Mouse (Mus musculus) ES-Bruce4 (cell line): Measurements from ENCODE around the gene Kxd1. TPM values are rescaled to one million over a fixed set of nuclear protein-coding genes. Genes with fewer than 3 reads are reported as not detected.

ENCODE experiments used
- H3K27ac ChIP-seq: 2 replicates; pipeline ENCODE4 v1.5.1; 2012; ENCODE audit warnings: low read length, inconsistent platforms; ENCODE audit not compliant: insufficient read depth
- H3K27me3 ChIP-seq: 2 replicates; pipeline ENCODE4 v1.6.1; 2012; ENCODE audit warnings: mild to moderate bottlenecking, low read length, inconsistent platforms; ENCODE audit not compliant: control insufficient read depth, poor library complexity, insufficient read depth, severe bottlenecking
- H3K36me3 ChIP-seq: 2 replicates; pipeline ENCODE4 v1.6.1; 2012; ENCODE audit warnings: inconsistent platforms, mild to moderate bottlenecking, low read length, moderate library complexity; ENCODE audit not compliant: control insufficient read depth, poor library complexity, insufficient read depth, severe bottlenecking
- H3K4me1 ChIP-seq: one replicate; pipeline ENCODE4 v1.8.1; 2011; ENCODE audit warnings: low read length; ENCODE audit not compliant: control insufficient read depth, insufficient read depth
- H3K4me3 ChIP-seq: 2 replicates; pipeline ENCODE4 v1.5.1; 2011; ENCODE audit warnings: low read depth, mild to moderate bottlenecking, low read length
- H3K9ac ChIP-seq: 2 replicates; pipeline ENCODE4 v1.6.1; 2012; ENCODE audit warnings: low read depth, mild to moderate bottlenecking, inconsistent platforms; ENCODE audit not compliant: poor library complexity, severe bottlenecking
- H3K9me3 ChIP-seq: replicated peaks from 2 replicates; pipeline ENCODE4 v1.6.1; 2012; ENCODE audit warnings: mild to moderate bottlenecking, low read length, inconsistent platforms; ENCODE audit not compliant: control insufficient read depth, poor library complexity, insufficient read depth, severe bottlenecking
- CTCF ChIP-seq: IDR thresholded peaks from one replicate; pipeline ENCODE4 v1.8.1; 2011; ENCODE audit warnings: low read depth, low read length
- EP300 ChIP-seq: IDR thresholded peaks from 2 replicates; pipeline ENCODE4 v1.6.1; 2011; ENCODE audit warnings: low read depth, low read length; ENCODE audit not compliant: insufficient read depth
- POLR2A ChIP-seq: IDR thresholded peaks from one replicate; pipeline ENCODE4 v1.8.1; 2011; ENCODE audit warnings: low read length; ENCODE audit not compliant: insufficient read depth
- polyA plus RNA-seq: library from polyadenylated mRNA; stranded (reverse); fragments of >200 nt; gene quantifications from 2 replicates; pipeline ENCODE4 v1.2.4, GENCODE M21; 2011; ENCODE audit warnings: low read depth; ENCODE audit not compliant: missing spikeins, insufficient read depth, insufficient read length

Gene Kxd1
- polyA plus RNA-seq, 1 experiment: 57.4 TPM

DNA sequence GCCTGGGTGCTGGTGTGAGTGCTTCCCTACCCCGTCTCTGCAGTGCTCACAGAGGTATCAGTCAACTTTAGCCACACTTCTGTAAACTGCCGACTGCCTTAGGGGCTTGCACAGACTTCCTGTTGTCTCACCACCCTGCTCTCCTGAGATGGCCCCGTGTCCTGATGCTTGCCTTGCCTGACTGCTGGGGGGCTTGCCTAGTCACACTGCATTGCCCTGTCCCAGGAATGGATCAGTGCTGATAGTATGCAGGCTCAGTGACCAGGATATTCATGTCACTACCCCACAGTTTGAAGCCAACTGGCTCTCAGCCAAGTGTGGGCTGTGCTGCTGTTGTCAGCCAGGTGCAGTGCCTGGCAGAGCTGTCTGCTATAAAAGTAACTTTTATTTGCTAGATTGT lies 37.8 kb upstream of the Kxd1 start:
- Histone ChIP-seq H3K4me1 (no peaks in the 10 kb centered on the region), H3K27me3 (no peaks in the 10 kb centered on the region), H3K27ac (no peak overlapping the region), H3K9me3 (no peaks in the 10 kb centered on the region), H3K36me3 (no peaks in the 10 kb centered on the region), H3K9ac (no peak overlapping the region), H3K4me3 (no peak overlapping the region)
- TF ChIP-seq EP300 (no peak), POLR2A (no peak), CTCF (no peak)

DNA sequence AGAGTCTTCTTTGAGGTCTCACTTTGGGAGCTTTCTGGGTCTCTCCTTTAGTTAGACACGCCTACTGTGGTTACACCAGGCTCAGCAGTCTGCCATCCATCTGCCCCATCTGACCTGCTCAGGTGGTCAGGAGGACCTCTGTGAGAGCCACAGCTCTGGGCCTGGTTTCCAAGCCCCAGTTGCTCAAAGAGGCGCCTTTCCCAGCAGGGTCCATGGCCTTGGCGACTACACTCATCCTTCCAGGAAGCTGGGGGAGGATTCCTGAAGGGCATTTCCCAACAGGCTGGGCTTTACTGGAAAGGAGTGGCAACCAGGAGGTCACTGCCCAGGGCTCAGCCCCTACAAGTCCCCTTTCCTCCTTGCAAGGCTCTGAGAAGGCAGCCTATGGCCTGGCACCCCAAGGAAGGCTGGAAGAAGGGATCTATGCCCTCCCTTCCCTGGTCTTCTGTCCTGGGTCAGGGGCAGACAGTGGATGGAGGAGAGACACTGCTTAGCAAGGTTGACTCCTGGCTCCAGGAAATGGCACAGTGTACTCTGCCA lies 37.0 kb upstream of the Kxd1 start:
- H3K27me3 ChIP-seq: no peaks in the 10 kb centered on the region

DNA sequence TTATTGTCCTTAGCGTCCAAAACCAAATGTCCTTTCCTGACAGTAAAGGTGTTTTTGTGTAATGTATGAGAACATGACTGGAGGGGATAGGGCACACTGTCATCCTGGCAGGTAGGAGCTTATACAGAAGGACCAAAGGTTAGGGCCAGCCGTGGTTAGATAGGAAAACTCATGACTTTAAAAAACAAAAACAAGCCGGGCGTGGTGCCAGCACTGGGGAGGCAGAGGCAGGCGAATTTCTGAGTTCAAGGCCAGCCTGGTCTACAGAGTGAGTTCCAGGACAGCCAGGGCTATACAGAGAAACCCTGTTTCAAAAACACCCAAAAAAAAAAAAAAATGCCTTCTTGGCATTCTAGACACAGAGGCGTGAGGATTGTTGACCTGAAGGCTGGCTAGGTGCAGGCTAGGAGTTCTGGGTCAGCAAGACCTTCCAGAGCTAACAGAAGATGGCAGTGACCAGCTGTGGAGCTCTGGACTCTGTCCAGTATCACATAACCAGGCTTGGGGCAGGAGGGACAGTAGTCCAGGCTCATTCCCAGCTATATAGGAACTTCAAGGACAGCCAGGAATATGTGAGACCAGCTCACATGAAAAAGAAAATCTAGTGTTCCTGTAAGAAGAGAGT lies 36.1 kb upstream of the Kxd1 start:
- Histone ChIP-seq H3K27me3 (no peaks in the 10 kb centered on the region), H3K9ac (no peak overlapping the region), H3K9me3 (no peaks in the 10 kb centered on the region), H3K4me1 (no peaks in the 10 kb centered on the region), H3K4me3 (no peak overlapping the region), H3K36me3 (no peaks in the 10 kb centered on the region), H3K27ac (no peak overlapping the region)
- TF ChIP-seq POLR2A: no peak
- TF ChIP-seq EP300: no peak
- TF ChIP-seq CTCF: no peak

More for the DNA sequence above, 37.0 kb upstream of the Kxd1 start:
- no peaks in the 10 kb centered on the region for H3K36me3 ChIP-seq
- no peak overlapping the region for H3K27ac ChIP-seq
- H3K9me3 ChIP-seq: no peaks in the 10 kb centered on the region
- H3K9ac ChIP-seq: no peak overlapping the region
- no peak for TF ChIP-seq POLR2A
- TF ChIP-seq CTCF: no peak
- no peaks in the 10 kb centered on the region for H3K4me1 ChIP-seq
- H3K4me3 ChIP-seq: no peak overlapping the region

DNA sequence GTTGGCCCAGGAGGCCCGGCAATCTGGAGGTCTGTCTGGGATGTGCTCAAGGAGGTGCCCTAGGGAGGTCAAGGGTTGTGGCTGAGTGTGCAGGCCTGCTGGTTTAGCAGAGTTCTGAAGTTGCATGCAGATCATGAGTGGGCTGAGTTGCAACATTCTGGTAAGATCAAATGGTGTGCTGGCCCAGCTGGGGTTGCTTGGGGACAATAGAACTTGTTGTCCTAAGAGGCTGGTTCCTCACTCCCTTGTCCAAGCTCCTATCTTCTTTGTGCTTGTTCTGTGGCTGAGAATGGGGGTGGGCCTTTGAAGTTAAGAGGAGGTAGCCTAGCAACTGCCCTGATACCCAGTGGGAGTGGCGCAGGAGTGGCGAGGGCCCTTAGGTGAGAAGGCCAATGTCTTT lies 35.0 kb upstream of the Kxd1 start:
- no peaks in the 10 kb centered on the region for H3K36me3 ChIP-seq
- no peak for TF ChIP-seq EP300

DNA sequence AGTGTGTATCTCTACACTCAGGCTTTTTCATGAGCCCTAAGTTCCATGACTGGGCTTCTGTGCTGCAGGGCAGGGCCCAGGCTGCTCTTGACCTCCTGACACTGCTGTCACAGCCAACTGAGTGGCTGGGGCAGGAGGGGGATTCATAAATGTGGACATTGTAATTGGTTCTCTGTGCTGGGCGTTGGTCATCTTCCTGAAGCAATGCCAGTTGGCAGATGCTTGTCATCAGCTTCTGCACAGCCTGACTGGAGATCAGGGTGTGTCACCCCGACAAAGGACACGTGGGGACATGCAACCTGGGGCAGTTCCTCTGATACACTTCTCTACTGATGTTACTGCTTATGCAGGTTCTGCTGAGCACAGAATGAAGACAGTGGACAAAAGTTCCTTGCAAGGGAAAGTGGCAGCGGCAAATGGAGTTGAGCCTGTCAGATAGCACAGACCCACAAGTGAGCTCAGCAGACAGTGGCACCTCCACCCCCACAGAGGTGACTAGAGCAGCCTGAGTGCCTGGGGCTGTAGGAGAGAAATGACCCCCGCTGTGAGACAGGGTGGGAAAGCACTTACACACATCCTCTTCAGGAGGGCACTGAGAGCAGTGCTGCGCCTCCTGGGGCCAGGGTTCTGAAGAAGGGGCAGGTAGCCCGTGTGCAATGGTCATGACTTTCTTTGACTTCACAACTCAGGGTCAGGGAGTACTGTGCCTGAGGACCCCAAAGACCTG lies 34.2 kb upstream of the Kxd1 start:
- Histone ChIP-seq H3K27me3 (no peaks in the 10 kb centered on the region), H3K9ac (no peak overlapping the region), H3K4me3 (no peak overlapping the region), H3K36me3 (no peaks in the 10 kb centered on the region), H3K9me3 (no peaks in the 10 kb centered on the region), H3K27ac (no peak overlapping the region), H3K4me1 (no peaks in the 10 kb centered on the region)
- TF ChIP-seq EP300: no peak
- TF ChIP-seq POLR2A: no peak
- TF ChIP-seq CTCF: no peak

More for the DNA sequence above, 35.0 kb upstream of the Kxd1 start:
- no peaks in the 10 kb centered on the region for H3K9me3 ChIP-seq
- no peaks in the 10 kb centered on the region for H3K4me1 ChIP-seq
- no peak overlapping the region for H3K9ac ChIP-seq
- H3K4me3 ChIP-seq: no peak overlapping the region
- H3K27ac ChIP-seq: no peak overlapping the region
- H3K27me3 ChIP-seq: no peaks in the 10 kb centered on the region

DNA sequence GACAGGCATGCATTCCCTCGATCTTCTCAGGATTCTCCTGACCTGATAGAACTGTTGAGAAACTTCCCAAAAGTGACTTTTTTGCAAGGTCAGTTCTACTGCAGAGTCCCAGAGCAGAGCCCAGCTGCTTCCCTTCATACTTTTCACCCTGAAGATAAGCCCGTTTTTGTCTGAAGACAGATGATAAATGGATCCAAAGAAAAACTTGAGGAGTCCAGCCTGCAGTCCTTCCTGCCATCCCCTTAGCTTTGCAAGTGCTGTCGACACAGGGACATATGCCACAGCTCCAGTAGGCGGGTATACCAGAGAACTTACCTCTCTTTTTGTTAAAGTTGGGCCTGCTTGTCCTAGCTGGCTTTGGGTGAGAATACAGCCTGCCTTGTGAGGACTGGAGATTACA lies 33.6 kb upstream of the Kxd1 start:
- no peak for TF ChIP-seq CTCF
- no peak for TF ChIP-seq EP300
- TF ChIP-seq POLR2A: no peak
- Histone ChIP-seq H3K4me3 (no peak overlapping the region), H3K36me3 (no peaks in the 10 kb centered on the region), H3K27me3 (no peaks in the 10 kb centered on the region), H3K9me3 (no peaks in the 10 kb centered on the region), H3K27ac (no peak overlapping the region), H3K4me1 (no peaks in the 10 kb centered on the region), H3K9ac (no peak overlapping the region)
